Mouse (Mus musculus) kidney, postnatal 25 days (tissue): ENCODE results near the gene Gm10097.

Source experiments
- DNase-seq, 2 experiments: peaks; one replicate each; pipeline ENCODE4 v3.0.0; 2021; ENCODE audit warnings: mixed read lengths in 2 of 2

The Gm10097 gene

DNA sequence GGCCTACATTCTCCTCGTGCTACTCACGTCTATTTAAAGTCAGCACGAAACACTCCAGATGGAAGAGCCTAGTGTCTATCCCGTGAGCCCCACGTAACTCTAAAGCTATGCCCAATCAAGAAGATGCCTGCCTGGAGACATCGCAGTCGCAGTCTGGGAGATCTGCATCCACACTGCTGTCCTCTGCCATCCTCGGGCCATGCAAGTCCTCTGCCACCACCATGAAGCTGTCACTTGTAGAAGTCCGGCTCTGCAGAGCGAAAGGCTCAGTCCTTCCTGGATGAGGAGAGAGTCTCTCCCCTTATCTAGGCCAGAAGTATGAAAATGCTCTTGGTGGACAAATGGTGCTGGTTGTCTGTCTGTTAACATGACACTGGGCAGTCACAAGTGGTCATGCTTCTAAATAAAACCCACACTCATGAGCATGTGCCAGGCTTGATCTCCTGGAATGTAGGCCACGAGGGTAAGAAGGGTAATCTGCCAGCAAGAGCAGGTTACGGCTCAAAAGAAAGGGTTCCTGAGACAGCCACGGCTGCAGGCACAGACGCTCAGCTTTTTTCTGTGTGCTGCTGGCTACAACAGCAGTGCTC, at the start of gene Gm10097:
Gm10097 (plus strand) TSS at position 517 of the 590 bp plus-strand sequence.
- DNase-seq: no peak

DNA sequence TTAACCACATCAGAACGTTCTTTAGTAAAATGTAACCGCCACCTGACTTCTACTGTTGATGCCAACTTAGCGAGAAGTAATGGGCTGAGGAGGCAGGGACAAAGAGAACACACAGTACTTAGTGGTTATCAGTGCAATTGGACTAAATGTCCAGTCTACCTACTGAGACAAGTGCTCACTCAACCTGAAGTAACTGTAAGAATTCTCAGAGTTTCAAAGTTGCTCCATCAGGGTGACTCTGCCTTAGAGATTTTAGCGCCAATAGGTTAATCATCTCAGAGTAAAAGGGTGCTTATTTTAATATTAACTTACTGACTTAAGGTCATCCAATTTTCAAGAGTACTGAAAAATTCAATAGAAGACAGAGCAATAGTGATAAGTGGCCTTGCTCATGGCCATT, 43.1 kb upstream of the Gm10097 start:
- DNase-seq: no peak

DNA sequence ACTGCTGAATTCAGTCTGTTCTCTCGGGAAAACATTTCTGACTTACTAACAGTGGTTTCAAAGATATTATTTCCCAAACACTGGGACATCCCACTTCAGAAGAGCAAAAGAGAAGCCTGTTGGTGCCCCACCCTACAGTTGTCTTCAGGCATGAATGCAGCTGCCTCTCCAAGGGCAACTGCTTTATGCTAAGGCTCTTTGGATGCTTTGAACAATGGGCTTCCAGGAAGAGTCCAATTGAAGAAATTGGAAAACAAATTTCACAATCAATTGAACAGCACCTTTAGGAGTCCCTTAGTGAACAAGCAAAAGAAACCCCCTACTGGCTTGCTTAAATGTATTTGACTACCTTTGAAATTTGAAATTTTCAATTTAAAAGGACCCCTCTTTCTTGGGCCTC, 41.8 kb upstream of the Gm10097 start:
- no peak for DNase-seq

DNA sequence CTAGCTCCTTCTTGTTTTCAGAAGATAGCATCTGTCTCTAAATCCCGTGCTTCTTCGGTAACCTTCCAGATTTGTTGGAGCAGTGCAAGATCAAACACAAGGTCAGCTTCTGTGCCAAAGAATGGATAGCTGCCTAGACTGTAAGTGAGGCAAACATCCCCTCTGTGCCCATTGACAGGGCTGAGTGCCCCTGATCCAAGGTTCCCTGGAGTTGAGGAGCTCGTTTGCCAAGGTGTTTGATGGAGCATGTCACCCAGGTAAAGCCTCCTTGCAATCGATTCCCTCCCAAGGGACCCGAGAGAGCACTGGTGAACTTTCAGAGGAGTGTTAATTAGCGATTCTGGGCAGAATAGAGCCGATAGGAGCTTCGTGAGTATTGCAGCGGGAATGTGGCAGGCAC, 40.7 kb upstream of the Gm10097 start:
- no peak for DNase-seq

DNA sequence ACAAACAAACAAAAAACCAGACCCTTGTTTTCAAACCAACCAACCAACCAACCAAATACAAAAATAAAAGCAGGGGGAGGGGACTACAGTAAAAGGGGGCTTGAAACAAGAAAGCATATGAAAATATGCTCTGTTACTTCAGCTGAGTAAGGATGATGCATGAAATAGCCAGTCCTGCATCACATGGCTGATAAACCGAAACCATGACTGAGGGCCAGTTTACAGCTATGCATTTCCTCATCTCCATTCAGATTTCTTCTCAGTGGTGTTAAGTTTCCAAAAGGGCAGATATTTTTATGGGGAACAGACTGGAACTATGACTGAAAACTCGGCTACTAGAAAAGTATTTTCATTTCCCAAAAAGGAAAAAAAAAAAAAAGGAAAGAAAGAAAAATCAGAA, 39.8 kb upstream of the Gm10097 start:
- DNase-seq: no peak

DNA sequence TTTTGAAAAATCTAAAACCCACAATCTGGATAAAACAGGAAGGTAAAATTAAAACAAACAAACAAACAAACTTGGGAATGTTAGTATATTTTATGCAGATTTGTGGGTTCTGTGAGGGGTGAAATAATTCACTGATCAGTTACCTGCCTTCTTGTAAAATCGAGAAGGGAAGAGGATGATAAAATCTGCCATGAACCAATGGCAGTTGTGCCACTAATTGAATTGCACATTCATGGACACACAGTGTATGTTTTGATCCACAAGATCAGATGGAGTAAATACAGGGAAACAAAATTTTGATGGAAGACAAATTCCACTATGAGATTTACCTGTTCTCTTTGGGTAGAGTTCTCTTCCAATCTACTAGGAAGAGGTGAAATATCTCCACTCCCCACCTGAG, 39.1 kb upstream of the Gm10097 start:
- no peak for DNase-seq

DNA sequence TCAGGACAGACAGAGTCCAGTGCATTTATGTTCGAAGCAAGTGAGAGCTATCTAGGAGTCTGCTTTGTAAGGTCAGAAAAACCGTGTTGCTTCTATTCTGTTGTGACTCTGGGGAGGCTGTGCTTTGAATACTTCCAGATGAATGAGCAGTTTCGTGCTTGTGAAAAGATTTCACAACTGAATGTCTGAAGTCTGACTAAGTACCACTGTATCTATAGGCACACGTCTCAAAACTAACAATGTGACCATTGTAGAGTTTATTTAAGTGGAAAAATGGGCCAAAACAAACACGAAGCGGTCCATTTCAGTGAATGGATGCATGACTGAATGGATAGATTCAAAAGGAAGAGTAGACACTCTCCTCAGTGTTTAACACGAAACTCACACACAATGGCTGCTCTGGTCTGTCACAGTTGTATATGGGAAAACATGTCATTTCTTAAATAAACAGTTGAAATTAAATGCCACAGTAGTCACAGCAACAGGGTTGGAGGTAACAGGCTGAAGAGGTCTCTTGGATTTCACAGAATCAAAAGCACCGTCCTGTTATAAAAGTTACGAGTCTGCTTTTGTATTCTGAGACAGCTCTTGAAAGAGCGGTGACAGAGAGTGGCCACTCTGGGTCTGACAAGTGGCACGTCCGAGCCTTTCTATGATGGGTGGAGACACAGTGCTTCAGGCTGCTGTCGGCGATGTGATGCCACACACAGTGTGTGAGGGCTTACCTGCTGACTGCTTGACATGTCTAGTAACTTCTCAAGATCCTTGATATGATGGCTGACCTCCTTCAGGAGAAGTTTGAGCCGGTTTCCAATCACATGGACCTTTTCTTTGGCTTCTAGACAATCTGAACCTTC, 36.6 kb upstream of the Gm10097 start:
- no peak for DNase-seq

DNA sequence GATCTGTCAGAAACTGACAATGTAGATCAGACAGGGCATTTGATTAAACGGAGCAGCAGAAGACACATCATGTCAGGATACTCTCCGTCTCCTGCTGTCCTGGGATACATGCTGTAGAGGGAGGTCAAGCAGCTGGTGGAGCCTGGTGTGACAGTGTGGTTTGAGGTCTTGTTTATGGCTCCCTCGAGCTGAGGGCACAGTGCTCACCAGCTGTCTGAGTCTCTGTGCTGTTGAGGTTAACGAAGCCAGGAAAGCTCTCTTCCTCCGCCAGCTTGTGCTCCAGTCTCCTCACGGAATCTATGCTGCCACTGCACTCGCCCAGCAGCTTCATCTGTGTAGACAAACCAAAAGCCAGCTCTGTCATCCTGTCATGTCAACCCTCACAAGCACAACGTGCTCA, 27.7 kb upstream of the Gm10097 start:
- DNase-seq: no peak

DNA sequence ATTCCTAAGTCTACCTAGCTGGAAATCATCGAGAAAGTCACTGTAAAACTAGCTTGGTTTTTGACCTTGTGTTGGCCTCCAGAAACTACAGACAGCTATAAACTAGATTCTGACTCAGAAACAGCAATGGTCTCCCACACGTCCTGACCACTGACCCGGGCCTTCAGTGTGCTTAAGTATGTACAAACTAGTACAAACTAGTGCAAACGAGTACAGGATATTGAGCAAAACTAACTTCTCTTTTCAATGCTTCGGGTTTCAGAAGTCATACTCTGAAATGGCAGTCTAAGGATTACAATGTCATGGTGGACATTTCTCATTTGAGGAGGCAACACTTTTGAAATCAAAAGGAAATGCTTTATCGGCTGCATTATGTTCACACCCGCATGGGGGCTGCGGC, 24.5 kb upstream of the Gm10097 start:
- no peak for DNase-seq

DNA sequence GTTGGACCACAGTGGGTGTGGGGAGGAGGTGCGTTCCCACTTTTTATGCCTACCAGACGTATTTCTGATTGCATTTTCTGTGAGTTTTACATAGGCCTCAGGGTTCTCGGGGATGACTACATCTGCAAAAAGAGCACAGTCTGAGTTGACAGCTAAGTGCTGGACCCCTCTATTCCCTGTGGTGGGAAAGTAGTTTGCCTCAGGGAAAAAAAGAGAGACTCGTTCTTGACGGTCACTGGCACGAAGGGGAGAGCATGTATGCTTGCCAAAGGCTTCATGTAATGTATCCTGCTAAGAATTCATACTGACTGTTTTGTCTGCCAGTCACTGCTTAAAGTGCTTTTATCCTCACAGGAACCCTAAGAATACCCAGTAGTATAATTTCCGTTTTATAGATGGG, 23.8 kb upstream of the Gm10097 start:
- no peak for DNase-seq

DNA sequence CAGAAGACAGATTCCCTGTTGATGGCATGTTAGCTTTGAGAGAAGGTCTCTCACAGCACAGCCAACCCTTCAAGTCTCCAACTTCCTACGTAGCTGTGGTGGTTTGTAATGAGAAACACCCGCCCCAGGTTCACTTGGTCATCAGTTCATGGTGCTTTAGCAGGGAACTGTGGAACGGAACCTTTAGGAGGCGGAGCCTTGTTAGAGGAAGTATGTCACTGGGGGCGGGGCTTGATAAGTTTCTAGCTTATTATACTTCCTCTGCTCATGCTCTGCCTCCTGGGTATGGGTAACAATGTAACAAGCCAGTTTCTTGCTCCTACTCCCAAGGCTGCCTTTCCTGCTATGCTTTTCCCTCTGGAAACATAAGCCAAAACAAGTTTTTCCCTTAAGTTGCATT, 23.3 kb upstream of the Gm10097 start:
- DNase-seq: no peak

DNA sequence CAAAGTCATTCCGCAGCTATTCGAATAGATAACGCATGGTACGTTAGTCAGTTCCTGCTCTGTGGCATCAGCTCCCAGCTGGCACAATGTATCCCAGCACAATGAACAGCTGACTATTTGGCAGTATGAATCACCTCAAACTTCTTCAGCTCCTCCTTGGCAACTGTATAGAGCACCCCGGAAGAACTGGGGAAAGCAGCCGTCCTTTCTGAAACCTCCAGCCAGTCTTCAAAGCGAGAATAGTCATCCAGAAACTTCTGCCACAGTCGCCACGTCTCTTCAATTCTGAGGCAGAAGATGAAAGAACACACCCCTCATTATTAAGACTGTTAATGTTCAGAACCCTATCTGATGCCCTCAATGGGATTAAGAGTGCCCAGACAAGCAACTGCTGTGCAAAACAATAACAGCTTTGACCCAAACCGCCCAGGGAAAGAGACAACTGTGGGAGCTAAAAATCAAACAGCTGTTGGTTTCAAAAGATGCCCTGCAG, 12.7 kb upstream of the Gm10097 start:
- no peak for DNase-seq

DNA sequence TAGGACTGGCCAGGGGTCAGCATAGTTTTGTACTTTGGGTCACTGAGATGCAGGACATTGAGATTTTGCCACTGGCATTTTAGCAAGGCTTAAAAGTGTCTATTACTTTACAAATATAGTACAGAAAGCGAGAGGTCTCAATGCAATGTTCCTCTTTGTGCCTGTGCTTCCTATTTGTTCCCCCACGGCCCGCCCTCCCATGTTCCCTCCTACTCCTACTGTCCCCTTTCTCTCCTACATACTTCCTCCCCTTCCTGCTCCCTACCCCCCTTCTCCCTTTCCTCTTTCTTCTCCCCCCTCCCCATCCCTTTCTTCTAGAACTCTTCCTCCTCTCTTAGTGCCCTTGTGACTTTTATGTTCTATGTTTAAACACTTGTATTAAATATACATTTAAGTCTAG, 12.1 kb upstream of the Gm10097 start:
- no peak for DNase-seq

DNA sequence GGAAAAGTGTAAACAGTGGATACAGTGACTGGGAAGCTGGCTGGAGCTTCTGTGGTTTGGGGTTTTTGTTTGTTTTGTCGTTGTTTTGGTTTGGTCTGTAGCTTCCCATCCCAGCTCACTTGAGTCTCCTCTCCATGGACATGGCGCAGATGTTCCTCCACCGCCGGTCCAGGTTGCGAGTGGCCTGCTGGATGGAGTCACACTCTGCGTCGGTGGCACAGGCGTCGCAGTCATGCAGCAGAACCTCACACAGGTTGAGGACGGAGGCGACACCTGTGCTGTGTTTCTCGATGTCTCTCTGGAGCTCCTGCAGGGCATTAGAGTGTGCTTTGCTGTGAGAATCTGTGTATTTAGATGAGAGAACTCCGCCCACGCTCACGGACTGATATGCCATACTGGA, 11.3 kb upstream of the Gm10097 start:
- DNase-seq: no peak

DNA sequence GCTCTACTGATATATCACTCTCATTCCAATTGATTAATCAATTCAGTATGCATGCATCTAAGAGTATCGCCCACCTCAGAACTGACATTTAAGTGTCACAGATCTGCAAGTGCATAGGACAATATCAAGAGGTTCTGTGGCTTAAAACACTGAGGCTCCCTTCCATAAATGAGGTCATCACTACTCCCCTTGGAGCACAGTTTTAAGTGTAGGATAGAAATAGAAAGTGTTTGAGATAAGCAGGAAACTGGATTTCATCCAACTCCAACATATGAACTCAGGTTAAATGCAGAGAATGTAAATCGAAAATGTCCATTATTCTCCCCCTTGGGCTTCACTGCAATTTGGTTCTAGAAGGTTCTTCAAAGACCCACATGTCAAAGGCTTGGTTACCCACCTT, 10.1 kb upstream of the Gm10097 start:
- DNase-seq: no peak

DNA sequence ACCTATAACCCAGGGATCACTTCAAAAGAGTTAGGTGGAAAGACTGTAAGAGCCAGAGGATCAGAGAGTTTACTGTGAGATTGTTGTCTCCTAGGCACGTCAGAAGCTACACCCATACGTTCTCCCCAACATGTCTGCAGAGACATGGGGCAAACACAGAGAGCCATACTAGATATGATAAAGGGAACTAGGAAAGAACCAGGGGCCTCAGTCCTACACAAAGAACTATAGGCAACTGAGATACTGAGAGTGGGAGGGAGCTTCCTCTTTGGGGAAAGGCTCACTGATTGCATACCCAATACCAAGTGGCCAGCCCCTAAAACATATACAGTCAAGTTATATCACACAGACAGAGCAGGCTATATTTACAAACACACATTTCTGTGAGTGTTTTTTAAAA, 9.0 kb upstream of the Gm10097 start:
- no peak for DNase-seq

DNA sequence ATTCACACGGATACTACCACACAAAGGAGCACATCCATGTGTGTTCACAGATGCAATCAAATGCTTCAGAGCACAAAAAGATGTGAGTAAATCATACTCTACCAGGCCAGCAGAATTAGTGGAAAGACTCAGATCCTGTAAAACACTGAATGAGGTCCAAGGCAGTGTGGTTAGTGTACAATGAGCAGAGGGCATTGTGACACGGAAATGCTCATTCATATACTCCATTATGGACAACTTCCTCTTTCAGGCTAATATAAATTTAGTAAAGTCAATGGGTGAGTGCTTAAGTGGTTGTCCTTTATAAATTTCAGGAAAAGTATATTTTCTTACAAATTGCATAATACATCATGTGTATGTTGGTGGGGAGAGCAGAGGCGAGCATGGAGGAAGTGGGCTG, 1.9 kb upstream of the Gm10097 start:
- DNase-seq: no peak

DNA sequence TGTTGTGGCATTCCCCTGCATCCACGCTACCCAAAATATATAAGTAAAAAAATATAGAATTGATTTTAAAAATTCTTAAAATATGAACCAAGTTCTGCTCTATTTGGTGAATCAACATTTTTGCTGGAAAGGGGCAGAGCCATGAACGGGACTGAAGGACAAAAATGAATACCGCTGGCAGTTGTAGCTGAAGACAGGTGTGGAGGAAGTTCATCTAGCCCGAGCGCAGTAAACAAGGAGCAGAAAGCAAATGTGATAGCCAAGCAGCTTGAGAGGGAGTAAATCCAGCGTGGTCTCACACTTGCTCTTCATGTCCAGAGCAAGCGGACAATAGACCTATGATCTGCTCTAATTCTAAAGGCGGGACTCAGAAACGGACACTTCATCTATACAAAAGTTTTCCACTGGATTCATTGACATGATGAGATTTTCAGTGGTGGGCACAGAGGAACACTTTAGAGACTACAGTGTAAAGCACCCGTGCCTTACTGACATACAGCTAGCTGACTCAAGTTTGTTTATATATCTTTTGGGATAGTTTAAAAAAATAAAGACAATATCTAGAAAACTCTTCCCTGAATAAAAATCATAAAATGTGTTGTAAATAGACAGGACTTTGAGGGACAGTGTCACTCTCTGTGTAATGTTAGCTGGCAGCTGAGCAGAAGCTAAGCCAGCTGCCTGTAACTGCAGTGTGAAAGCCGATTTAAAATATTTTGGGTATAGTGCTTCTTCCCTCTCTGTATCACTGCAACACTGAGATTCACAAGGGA, 1.4 kb downstream of the Gm10097 start:
- no peak for DNase-seq

DNA sequence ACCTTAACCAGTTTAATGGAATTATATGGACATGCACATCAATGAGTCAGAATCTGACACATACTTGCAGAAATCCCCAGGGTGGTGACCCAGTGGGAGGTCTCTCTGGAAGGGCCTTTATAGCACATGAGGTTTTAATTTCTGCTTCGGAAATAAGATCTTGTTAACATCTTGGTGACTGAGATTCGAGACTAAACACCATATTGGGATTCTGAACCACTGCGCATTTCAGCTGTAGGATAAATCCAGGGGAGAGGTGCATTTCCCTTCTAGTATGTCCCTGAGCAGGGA, 1.9 kb downstream of the Gm10097 start:
- no peak for DNase-seq

DNA sequence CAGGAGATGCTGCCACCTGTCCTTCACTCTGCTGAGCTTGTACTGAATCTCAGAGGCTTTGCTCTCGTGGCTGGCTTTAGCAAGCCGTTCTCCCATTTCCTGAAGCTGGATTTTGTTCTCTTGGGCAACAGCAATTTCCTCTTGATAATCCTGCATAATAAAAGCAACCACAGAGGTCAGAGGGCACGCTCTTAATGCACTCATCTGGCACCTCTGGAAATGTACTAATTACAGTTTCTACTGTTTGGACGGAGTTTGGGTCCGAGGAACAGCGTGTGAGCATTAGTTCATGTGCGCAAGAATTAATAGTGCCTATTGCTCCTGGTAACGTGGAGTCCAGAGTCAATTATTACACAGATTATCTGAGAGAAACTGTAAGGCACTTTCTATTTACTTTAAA, 3.1 kb downstream of the Gm10097 start:
- peak in 1 of 2 experiments; percentile 23 for DNase-seq

DNA sequence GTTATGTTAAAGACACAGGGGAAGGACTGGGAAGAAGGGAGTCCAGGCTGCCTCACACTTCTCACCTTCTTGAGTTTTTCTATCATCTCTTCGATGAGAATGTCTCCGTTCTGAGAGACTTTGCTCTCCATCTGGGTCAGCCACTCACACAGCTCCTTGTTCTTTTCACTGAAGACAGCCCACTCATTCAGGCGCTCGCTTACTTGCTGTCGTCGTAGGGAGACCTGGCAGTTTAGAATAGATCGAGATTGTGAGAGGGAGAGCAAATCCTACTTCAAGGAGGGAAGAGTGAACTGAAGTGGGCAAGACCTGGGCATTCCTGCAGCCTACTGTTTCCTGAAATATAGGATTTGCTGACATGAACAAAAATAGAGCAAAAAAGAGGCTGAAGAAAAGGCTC, 6.7 kb downstream of the Gm10097 start:
- DNase-seq: no peak

DNA sequence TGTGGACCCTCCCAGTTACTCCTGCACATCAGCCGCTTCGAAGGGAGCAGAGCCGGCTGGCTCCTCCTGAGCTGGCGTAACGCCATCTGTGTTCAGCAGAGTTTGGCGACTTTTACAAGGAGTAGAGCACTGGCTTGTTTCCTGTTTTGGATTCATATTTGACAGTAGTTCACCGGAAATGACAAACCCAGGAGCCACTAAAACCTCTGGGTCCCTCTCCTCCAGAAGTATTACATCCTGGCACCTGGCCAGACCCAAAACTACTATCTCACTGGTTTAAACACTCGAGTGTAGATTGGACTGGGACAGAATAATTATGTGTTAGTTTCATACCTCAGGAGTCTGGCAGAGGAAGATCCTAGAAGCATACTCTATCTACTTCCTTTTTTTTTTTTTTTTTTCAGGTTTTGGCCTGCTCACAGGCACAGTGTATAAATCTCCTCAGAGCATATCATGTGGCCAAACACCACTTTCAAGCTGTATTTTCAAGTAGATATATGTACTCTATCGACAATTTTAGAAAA, 11.0 kb downstream of the Gm10097 start:
- peak; percentile 76 to 84 for DNase-seq

DNA sequence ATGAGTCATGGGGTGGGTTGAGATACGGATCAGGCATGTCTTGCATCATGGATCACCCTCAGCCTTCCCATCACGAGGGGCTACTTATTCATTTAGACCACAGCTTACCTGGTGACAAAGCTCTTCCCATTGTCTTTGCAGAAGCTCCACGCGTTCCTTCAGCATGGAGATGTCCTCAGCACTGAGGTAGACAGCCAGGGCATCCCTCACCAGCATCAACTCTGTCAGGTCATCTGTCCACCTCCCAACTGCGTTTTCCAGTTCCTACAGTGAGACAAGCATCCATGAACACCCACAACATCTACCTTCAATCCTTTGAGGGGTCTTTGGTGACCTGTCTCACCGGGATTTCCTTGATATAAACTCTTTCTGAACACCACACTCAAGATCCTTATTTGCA, 14.7 kb downstream of the Gm10097 start:
- DNase-seq: no peak

DNA sequence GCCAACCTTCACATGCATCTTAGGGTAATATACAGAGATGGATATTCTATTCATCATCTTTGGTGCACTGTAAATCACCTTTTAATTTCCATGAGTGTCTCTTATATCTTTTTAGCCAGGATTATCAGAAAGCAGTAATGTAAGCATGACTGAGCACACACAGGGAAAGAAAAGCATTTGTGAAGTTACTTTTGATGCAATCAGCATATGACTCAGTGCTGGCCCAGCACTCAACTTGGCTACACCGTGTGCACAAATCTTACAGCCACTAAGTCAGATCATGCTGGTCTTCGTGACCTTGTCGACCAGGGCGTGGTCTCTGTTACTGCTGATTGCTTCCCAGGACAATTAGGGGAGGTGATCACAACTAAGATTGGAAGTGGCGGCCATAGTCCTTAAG, 16.8 kb downstream of the Gm10097 start:
- no peak for DNase-seq
